Mouse (Mus musculus) B cell, adult 67 days (primary cell): ENCODE results near the gene Oip5. TPM values are rescaled to one million over a fixed set of nuclear protein-coding genes. Genes with fewer than 3 reads are reported as not detected.

ENCODE experiments used
- total RNA-seq, 2 experiments: library from RNA; stranded (reverse); gene quantifications; 4 replicates each; pipeline ENCODE4 v1.2.4; 2023

Gene Oip5
- total RNA-seq = 1 to 10 TPM; 1.1 to 2.0 TPM

GRCm38 (mm10) chr2:119618199-119618982 lies at the start of gene Oip5, which contains the start of gene Nusap1:
Oip5 (minus strand) TSS chr2:119618469.
Nusap1 (plus strand) TSS chr2:119618298.

GRCm38 (mm10) chr2:119662220-119663182 lies 44.2 kb upstream of the Oip5 start, which contains the start of gene Ndufaf1:
Ndufaf1 (minus strand) TSS chr2:119662827.

Other genes starting within 250 kb of the Oip5 start
- gene Ino80, start 140.8 kb downstream of the Oip5 start, total RNA-seq = 10 to 100 TPM; 47.3 to 48.9 TPM
- not detected for gene Exd1, start 70.8 kb downstream of the Oip5 start, total RNA-seq
- 10 to 100 TPM; 69.4 to 75.0 TPM for gene Chp1, start 70.8 kb downstream of the Oip5 start, total RNA-seq
- 1 to 10 TPM; 1.8 to 3.8 TPM for gene Nusap1, start 171 bp downstream of the Oip5 start, total RNA-seq
- 10 to 100 TPM; 19.4 to 21.6 TPM for gene Ndufaf1, start 44.4 kb upstream of the Oip5 start, total RNA-seq
- 10 to 100 TPM; 46.5 to 54.3 TPM for gene Rtf1, start 56.6 kb upstream of the Oip5 start, total RNA-seq
- gene Itpka, start 123.9 kb upstream of the Oip5 start, total RNA-seq = under 1 TPM; 0.38 to 0.71 TPM
- gene Ltk, start 142.0 kb upstream of the Oip5 start, total RNA-seq = 10 to 100 TPM; 21.7 to 24.8 TPM
- gene Rpap1, start 169.1 kb upstream of the Oip5 start, total RNA-seq = 10 to 100 TPM; 32.2 to 34.8 TPM
- gene Tyro3, start 179.3 kb upstream of the Oip5 start, total RNA-seq = not detected